Mouse (Mus musculus) lung, embryonic 14.5 days (tissue): Measurements from ENCODE around the gene Kcnh5. TPM values are rescaled to one million over a fixed set of nuclear protein-coding genes. Genes with fewer than 3 reads are reported as not detected.

Experiments
- ATAC-seq: fragments of 200-750 bp; cut with Nextera tagmentation; 2 replicates; pipeline ENCODE4 v1.8.0; 2017; ENCODE audit warnings: mild to moderate bottlenecking, moderate TSS enrichment, moderate library complexity; ENCODE audit not compliant: insufficient read depth
- DNase-seq: peaks from one replicate; pipeline ENCODE4 v3.0.0-alpha.2; 2015
- H3K27ac ChIP-seq: fragments of 300-500 bp; sonication (generic); 2 replicates; pipeline ENCODE4 v1.5.1; 2014; ENCODE audit warnings: low read depth, mild to moderate bottlenecking, moderate library complexity
- H3K27me3 ChIP-seq: fragments of 300-500 bp; sonication (generic); 2 replicates; pipeline ENCODE4 v1.6.1; 2014; ENCODE audit warnings: low read length, control low read depth; ENCODE audit not compliant: insufficient read depth
- H3K36me3 ChIP-seq: fragments of 300-500 bp; sonication (generic); 2 replicates; pipeline ENCODE4 v1.6.1; 2014; ENCODE audit warnings: control low read depth; ENCODE audit not compliant: insufficient read depth
- H3K4me1 ChIP-seq: fragments of 300-500 bp; sonication (generic); 2 replicates; pipeline ENCODE4 v1.6.1; 2014; ENCODE audit warnings: antibody characterized with exemption, control low read depth; ENCODE audit not compliant: insufficient read depth
- H3K4me2 ChIP-seq: fragments of 300-500 bp; sonication (generic); 2 replicates; pipeline ENCODE4 v1.6.1; 2014; ENCODE audit warnings: mild to moderate bottlenecking
- H3K4me3 ChIP-seq: fragments of 300-500 bp; sonication (generic); 2 replicates; pipeline ENCODE4 v1.5.1; 2014; ENCODE audit warnings: low read depth, low read length
- H3K9ac ChIP-seq: fragments of 300-500 bp; sonication (generic); 2 replicates; pipeline ENCODE4 v1.6.1; 2014
- H3K9me3 ChIP-seq: fragments of 300-500 bp; sonication (generic); 2 replicates; pipeline ENCODE4 v1.6.1; 2016; ENCODE audit warnings: low read depth, low read length, control low read depth
- CTCF ChIP-seq: IDR thresholded peaks from 2 replicates; pipeline ENCODE4 v1.5.1; 2016; ENCODE audit warnings: antibody characterized with exemption, low read depth
- WGBS: fragments of 180-500 bp; shearing (Covaris S2); extraction: QIAGEN DNeasy Blood & Tissue Kit; methylation state at CpG from one replicate; pipeline ENCODE4 v1.1.7; 2014; 5-methylcytosine and 5-hydroxymethylcytosine counted together
- polyA plus RNA-seq: library from polyadenylated mRNA; unstranded; fragments of >200 nt; fragmentation: Nextera tagmentation; extraction: Ambion mirVana; gene quantifications from 2 replicates; pipeline ENCODE4 v1.2.1, GENCODE M21; 2014

Gene Kcnh5
- polyA plus RNA-seq, 1 experiment from 2014 or later: 0.05 TPM

GRCm38 (mm10) chr12:74952661-74953060, 224.5 kb downstream of the Kcnh5 start:
- no peak overlapping the region for H3K9ac ChIP-seq
- H3K4me3 ChIP-seq: no peak overlapping the region
- H3K27ac ChIP-seq: no peak overlapping the region
- H3K9me3 ChIP-seq: no peaks in the 10 kb centered on the region
- no peaks in the 10 kb centered on the region for H3K36me3 ChIP-seq
- H3K4me1 ChIP-seq: no peaks in the 10 kb centered on the region
- no peak for DNase-seq
- 86% methylated on average over 2 of the region's 2 CpGs for WGBS
- ATAC-seq: no peak
- no peak for TF ChIP-seq CTCF
- H3K27me3 ChIP-seq: no peaks in the 10 kb centered on the region
- no peak overlapping the region for H3K4me2 ChIP-seq

DNA sequence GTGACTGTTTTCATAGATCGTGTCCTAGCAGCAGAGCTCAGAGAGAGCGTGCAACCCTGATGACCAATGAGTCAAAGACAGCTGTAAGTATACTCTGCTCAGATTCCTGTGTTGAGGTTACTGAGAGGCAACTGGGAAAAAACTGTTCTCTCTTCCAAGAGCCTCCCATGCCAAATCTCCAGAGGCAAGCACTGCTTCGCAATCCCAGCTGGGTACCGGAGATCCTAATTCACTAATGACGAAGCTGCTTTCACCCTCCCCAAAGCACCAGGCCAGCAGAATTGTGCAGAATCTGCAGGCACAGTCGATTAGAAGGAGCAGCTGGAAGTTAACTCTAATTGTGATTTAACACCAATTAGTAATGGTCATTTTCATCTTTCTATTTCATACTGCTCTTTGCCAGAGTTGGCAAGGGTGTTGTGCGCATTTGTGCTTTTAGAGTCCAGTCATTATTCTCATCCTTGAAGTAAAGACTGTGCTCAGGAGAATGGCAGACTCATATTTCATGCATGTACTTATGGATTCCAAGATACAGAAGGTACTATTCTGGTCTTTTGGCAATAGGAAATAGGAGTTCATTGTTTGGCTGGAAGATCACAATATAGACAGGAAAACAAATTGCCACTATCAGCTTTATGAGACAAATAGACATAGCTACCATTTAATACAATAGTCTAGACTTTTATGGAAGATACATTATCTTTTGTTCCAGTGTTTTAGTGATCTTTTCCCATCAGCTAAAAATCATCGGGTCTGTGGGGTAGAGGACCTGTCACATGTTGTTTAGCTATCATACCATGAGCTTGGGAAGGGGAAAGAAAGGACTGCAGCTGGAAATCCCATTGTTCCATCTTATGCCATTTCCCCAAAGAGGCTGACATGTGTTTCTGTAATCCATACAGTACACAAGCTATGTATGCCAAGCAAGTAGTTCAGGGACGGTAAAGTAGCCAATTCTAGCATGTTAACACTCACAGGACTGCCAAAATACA, 225.7 kb downstream of the Kcnh5 start:
- WGBS: 78% methylated on average over 9 of the region's 9 CpGs
- no peak overlapping the region for H3K27ac ChIP-seq
- ATAC-seq: no peak
- H3K9me3 ChIP-seq: no peaks in the 10 kb centered on the region
- DNase-seq: no peak
- H3K4me1 ChIP-seq: no peaks in the 10 kb centered on the region
- no peak overlapping the region for H3K4me3 ChIP-seq
- H3K27me3 ChIP-seq: no peaks in the 10 kb centered on the region
- H3K36me3 ChIP-seq: no peaks in the 10 kb centered on the region
- no peak overlapping the region for H3K4me2 ChIP-seq
- TF ChIP-seq CTCF: no peak
- H3K9ac ChIP-seq: no peak overlapping the region

GRCm38 (mm10) chr12:74901331-74901730, 275.8 kb downstream of the Kcnh5 start:
- Histone ChIP-seq H3K4me1 (no peaks in the 10 kb centered on the region), H3K4me3 (no peak overlapping the region), H3K27me3 (no peaks in the 10 kb centered on the region), H3K9ac (no peak overlapping the region), H3K27ac (no peak overlapping the region), H3K9me3 (no peaks in the 10 kb centered on the region), H3K4me2 (no peak overlapping the region), H3K36me3 (no peaks in the 10 kb centered on the region)
- 83% methylated on average over 6 of the region's 6 CpGs for WGBS
- ATAC-seq: no peak
- TF ChIP-seq CTCF: no peak
- DNase-seq: no peak

GRCm38 (mm10) chr12:74900777-74901176, 276.4 kb downstream of the Kcnh5 start:
- Histone ChIP-seq H3K9ac (no peak overlapping the region), H3K27ac (no peak overlapping the region), H3K27me3 (no peaks in the 10 kb centered on the region), H3K4me2 (no peak overlapping the region), H3K9me3 (no peaks in the 10 kb centered on the region), H3K4me1 (no peaks in the 10 kb centered on the region), H3K4me3 (no peak overlapping the region), H3K36me3 (no peaks in the 10 kb centered on the region)
- TF ChIP-seq CTCF: no peak
- no peak for ATAC-seq
- DNase-seq: no peak

DNA sequence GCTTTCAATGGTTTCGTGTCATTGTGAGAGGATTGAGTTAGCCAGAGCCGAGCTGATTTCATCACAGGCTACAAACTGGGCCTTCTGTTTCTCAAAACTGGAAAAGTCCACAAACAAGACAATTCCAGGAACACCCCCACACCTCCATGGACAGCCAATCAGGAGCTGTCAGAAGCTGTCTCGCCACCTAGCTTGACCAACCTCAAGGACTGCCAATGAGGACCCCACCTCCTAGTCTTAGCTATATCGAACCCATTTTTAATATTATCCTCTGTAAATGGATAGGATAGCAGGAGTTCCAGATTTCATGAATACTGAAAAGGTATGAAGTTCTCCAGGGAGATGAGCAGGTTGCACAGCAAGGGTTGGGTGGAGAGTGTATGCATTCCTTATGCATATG, 278.1 kb downstream of the Kcnh5 start:
- Histone ChIP-seq H3K9me3 (no peaks in the 10 kb centered on the region), H3K27ac (no peak overlapping the region), H3K4me1 (no peaks in the 10 kb centered on the region), H3K9ac (no peak overlapping the region), H3K36me3 (no peaks in the 10 kb centered on the region), H3K27me3 (no peaks in the 10 kb centered on the region), H3K4me2 (no peak overlapping the region), H3K4me3 (no peak overlapping the region)
- TF ChIP-seq CTCF: no peak
- no peak for ATAC-seq
- WGBS: 91% methylated on average over 4 of the region's 4 CpGs
- DNase-seq: no peak

- DNase-seq (no peak), ATAC-seq (no peak)
- H3K4me1 ChIP-seq: no peaks in the 10 kb centered on the region
- H3K36me3 ChIP-seq: no peaks in the 10 kb centered on the region
- no peak overlapping the region for H3K4me3 ChIP-seq
- TF ChIP-seq CTCF: no peak
- no peaks in the 10 kb centered on the region for H3K9me3 ChIP-seq
- H3K9ac ChIP-seq: no peak overlapping the region
- no peak overlapping the region for H3K27ac ChIP-seq
- no peak overlapping the region for H3K4me2 ChIP-seq
- H3K27me3 ChIP-seq: no peaks in the 10 kb centered on the region
- WGBS: 83% methylated on average over 9 of the region's 9 CpGs
Observed at GRCm38 (mm10) chr12:74898211-74898610, 278.9 kb downstream of the Kcnh5 start.

- Histone ChIP-seq H3K36me3 (no peaks in the 10 kb centered on the region), H3K4me2 (no peak overlapping the region), H3K27me3 (no peaks in the 10 kb centered on the region), H3K4me3 (no peak overlapping the region), H3K4me1 (no peaks in the 10 kb centered on the region), H3K9ac (no peak overlapping the region), H3K9me3 (no peaks in the 10 kb centered on the region), H3K27ac (no peak overlapping the region)
- TF ChIP-seq CTCF: no peak
- DNase-seq: peak; percentile 5
- 72% methylated on average over 11 of the region's 11 CpGs for WGBS
- no peak for ATAC-seq
Observed at GRCm38 (mm10) chr12:74894870-74895423, 282.2 kb downstream of the Kcnh5 start.
